Mouse (Mus musculus) bone marrow, adult 2 months (tissue): ENCODE data around the gene Fchsd2. TPM values are rescaled to one million over a fixed set of nuclear protein-coding genes. Genes with fewer than 3 reads are reported as not detected.

Experiments used
- H3K27ac ChIP-seq: fragments of 200-500 bp; 2 replicates; pipeline ENCODE4 v1.5.1; 2012; ENCODE audit warnings: low read depth, mild to moderate bottlenecking, control low read depth, inconsistent platforms, low read length; ENCODE audit not compliant: control insufficient read depth, poor library complexity, insufficient read depth
- H3K4me1 ChIP-seq: fragments of 200-500 bp; 2 replicates; pipeline ENCODE4 v1.6.1; 2011; ENCODE audit warnings: low read length; ENCODE audit not compliant: control insufficient read depth, insufficient read depth
- H3K4me3 ChIP-seq: fragments of 200-500 bp; replicated peaks from 2 replicates; pipeline ENCODE3; 2011; ENCODE audit warnings: mild to moderate bottlenecking, low read depth, low read length, control low read depth; ENCODE audit not compliant: control insufficient read depth
- CTCF ChIP-seq: fragments of 200-500 bp; IDR thresholded peaks from 2 replicates; pipeline ENCODE4 v1.5.1; 2011; ENCODE audit warnings: low read length, control low read depth; ENCODE audit not compliant: control insufficient read depth, insufficient read depth
- POLR2A ChIP-seq: fragments of 200-500 bp; IDR thresholded peaks from 2 replicates; pipeline ENCODE4 v1.6.1; 2011; ENCODE audit warnings: low read depth, mild to moderate bottlenecking, control low read depth, low read length, borderline replicate concordance; ENCODE audit not compliant: control insufficient read depth
- WGBS: fragments of 180-500 bp; shearing (Covaris S2); methylation state at CpG from one replicate; pipeline ENCODE4 v1.1.7; 2018; 5-methylcytosine and 5-hydroxymethylcytosine counted together
- polyA plus RNA-seq: library from polyadenylated mRNA; stranded (reverse); fragments of >200 nt; gene quantifications from 2 replicates; pipeline ENCODE4 v1.2.4, GENCODE M21; 2011; ENCODE audit warnings: low replicate concordance; ENCODE audit not compliant: missing spikeins, insufficient read depth, insufficient read length

Gene Fchsd2
- polyA plus RNA-seq, 1 experiment, result 22.6 TPM

GRCm38 (mm10) chr7:101292696-101293095 lies 200.0 kb downstream of the Fchsd2 start:
- 85% methylated on average over 1 of the region's 1 CpGs for WGBS
- TF ChIP-seq CTCF, result no peak
- TF ChIP-seq POLR2A, result no peak
- Histone ChIP-seq H3K4me3 (no peak overlapping the region), H3K27ac (no peak overlapping the region), H3K4me1 (no peaks in the 10 kb centered on the region)

- no peak overlapping the region for H3K27ac ChIP-seq
- H3K4me1 ChIP-seq, result no peaks in the 10 kb centered on the region
- 88% methylated on average over 4 of the region's 4 CpGs for WGBS
- no peak overlapping the region for H3K4me3 ChIP-seq
- TF ChIP-seq POLR2A (no peak), CTCF (no peak)
Observed at GRCm38 (mm10) chr7:101293138-101293537, 200.5 kb downstream of the Fchsd2 start.

- Histone ChIP-seq H3K27ac (no peak overlapping the region), H3K4me1 (no peaks in the 10 kb centered on the region), H3K4me3 (no peak overlapping the region)
- TF ChIP-seq CTCF (no peak), POLR2A (no peak)
- 85% methylated on average over 4 of the region's 4 CpGs for WGBS
Observed at GRCm38 (mm10) chr7:101293611-101294010, 200.9 kb downstream of the Fchsd2 start.

GRCm38 (mm10) chr7:101295438-101295837 lies 202.8 kb downstream of the Fchsd2 start:
- no peak for TF ChIP-seq POLR2A
- TF ChIP-seq CTCF, result no peak
- no peak overlapping the region for H3K27ac ChIP-seq
- H3K4me3 ChIP-seq, result no peak overlapping the region
- H3K4me1 ChIP-seq, result peaks cover 2% of the 10 kb centered on the region; the same call in 1 of the 2 replicates
- 74% methylated on average over 1 of the region's 1 CpGs for WGBS

GRCm38 (mm10) chr7:101296252-101297022 lies 203.8 kb downstream of the Fchsd2 start:
- 37% methylated on average over 35 of the region's 35 CpGs for WGBS
- TF ChIP-seq CTCF, result no peak
- TF ChIP-seq POLR2A, result no peak
- H3K4me3 ChIP-seq, result no peak overlapping the region

DNA sequence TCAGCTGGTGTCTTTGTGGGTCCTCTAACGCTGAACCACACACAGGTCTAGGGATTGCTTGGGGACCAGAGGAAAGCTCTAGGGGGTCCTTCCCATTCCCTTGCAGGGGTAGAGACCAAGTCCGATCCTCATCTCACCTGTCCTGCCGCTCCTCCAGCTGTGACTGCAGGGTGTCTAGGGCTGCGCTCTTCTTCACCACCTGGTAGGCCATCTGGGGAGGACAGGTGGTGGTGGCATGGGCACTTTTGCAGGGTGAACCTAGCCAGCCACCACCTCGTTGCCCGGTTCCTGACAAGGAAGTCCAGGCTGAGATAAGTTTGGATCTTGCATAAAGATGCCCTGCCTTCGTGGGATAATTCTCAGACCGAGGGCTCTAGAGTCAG lies 204.4 kb downstream of the Fchsd2 start:
- WGBS, result 56% methylated on average over 8 of the region's 8 CpGs
- peaks cover 2% of the 10 kb centered on the region; the same call in 1 of the 2 replicates for H3K4me1 ChIP-seq
- TF ChIP-seq CTCF (no peak), POLR2A (no peak)
- H3K27ac ChIP-seq, result no peak overlapping the region
- H3K4me3 ChIP-seq, result no peak overlapping the region

More at GRCm38 (mm10) chr7:101296252-101297022, 203.8 kb downstream of the Fchsd2 start:
- peaks cover 2% of the 10 kb centered on the region; the same call in 1 of the 2 replicates for H3K4me1 ChIP-seq
- H3K27ac ChIP-seq, result no peak overlapping the region

DNA sequence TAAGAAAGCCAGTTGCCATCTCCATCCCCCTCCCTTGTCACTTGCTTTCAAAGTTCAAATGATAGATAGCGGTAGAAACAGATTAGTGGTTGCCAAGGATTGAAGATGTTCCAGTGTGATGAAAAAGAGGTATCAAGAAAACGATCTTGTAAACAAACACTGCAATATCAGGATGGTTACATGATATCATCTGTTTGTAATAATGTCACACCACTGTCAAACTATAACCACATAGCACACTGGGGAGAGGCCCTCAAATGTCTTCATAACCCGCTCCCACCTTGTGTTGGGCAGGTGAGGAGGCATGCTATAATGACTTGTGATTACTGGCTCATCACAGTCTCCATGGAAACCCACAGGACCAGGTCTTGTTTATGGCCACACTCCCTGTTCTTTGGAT lies 205.7 kb downstream of the Fchsd2 start:
- TF ChIP-seq POLR2A, result no peak
- TF ChIP-seq CTCF, result no peak
- Histone ChIP-seq H3K27ac (no peak overlapping the region), H3K4me1 (peaks cover 2% of the 10 kb centered on the region; the same call in 1 of the 2 replicates), H3K4me3 (no peak overlapping the region)
- 81% methylated on average over 3 of the region's 3 CpGs for WGBS

- TF ChIP-seq POLR2A (no peak), CTCF (no peak)
- WGBS, result under 1% methylated on average over 30 of the region's 30 CpGs
- peak overlapping the region; percentile 80 for H3K27ac ChIP-seq
- H3K4me1 ChIP-seq, result peaks cover 2% of the 10 kb centered on the region; the same call in 1 of the 2 replicates
- peak overlapping the region; percentile 80 for H3K4me3 ChIP-seq
Observed at GRCm38 (mm10) chr7:101301361-101301880, 208.8 kb downstream of the Fchsd2 start.
